Mouse (Mus musculus): ENCODE measurements around the gene Ano4. TPM values are rescaled to one million over a fixed set of nuclear protein-coding genes. Genes with fewer than 3 reads are reported as not detected.
A peak's percentile ranks its signal among the peaks of the same experiment; 100 is the strongest.

The Ano4 gene
- total and polyA plus RNA-seq, 2 experiments from 2014 or later = 3.2 to 3.8 TPM

- no peak overlapping the region for H3K4me2 ChIP-seq (ENCODE audit: low read depth, low read length)
- H3K9ac ChIP-seq (replicated peaks; ENCODE audit: low read depth, low read length) = no peak overlapping the region
- H3K9me3 ChIP-seq (replicated peaks; ENCODE audit: control insufficient read depth, low read length) = no peaks in the 10 kb centered on the region
- H3K36me3 ChIP-seq (replicated peaks; ENCODE audit: control insufficient read depth, insufficient read depth, low read length) = no peaks in the 10 kb centered on the region
- 86% methylated on average over 1 of the region's 1 CpGs for WGBS
- no peak for TF ChIP-seq EP300 (IDR thresholded peaks at IDR 0.05; ENCODE audit: low read depth)
- TF ChIP-seq CTCF (IDR thresholded peaks at IDR 0.05; ENCODE audit: low read depth) = no peak
- H3K4me1 ChIP-seq (ENCODE audit: control insufficient read depth, insufficient read depth) = no peaks in the 10 kb centered on the region
- H3K27ac ChIP-seq (ENCODE audit: low read depth) = no peak overlapping the region
- H3K27me3 ChIP-seq (ENCODE audit: control insufficient read depth, insufficient read depth, low read length) = no peaks in the 10 kb centered on the region
- DNase-seq (ENCODE audit: low spot score) (no peak), ATAC-seq (ENCODE audit: insufficient read depth, low read depth) (no peak)
- no peak overlapping the region for H3K4me3 ChIP-seq (ENCODE audit: low read depth, low read length)
Measured at GRCm38 (mm10) chr10:89243808-89244207, 100.8 kb downstream of the Ano4 start.

- ATAC-seq (ENCODE audit: insufficient read depth, low read depth) (no peak), DNase-seq (ENCODE audit: low spot score) (peak; percentile 38)
- TF ChIP-seq EP300 (IDR thresholded peaks at IDR 0.05; ENCODE audit: low read depth) = no peak
- TF ChIP-seq CTCF (IDR thresholded peaks at IDR 0.05; ENCODE audit: low read depth) = no peak
- no peaks in the 10 kb centered on the region for H3K27me3 ChIP-seq (ENCODE audit: control insufficient read depth, insufficient read depth, low read length)
- H3K9me3 ChIP-seq (replicated peaks; ENCODE audit: control insufficient read depth, low read length) = no peaks in the 10 kb centered on the region
- no peak overlapping the region for H3K4me3 ChIP-seq (ENCODE audit: low read depth, low read length)
- no peaks in the 10 kb centered on the region for H3K36me3 ChIP-seq (replicated peaks; ENCODE audit: control insufficient read depth, insufficient read depth, low read length)
- H3K4me2 ChIP-seq (ENCODE audit: low read depth, low read length) = no peak overlapping the region
- H3K4me1 ChIP-seq (ENCODE audit: control insufficient read depth, insufficient read depth) = no peaks in the 10 kb centered on the region
- no peak overlapping the region for H3K27ac ChIP-seq (ENCODE audit: low read depth)
- WGBS = 31% methylated on average over 7 of the region's 7 CpGs
- H3K9ac ChIP-seq (replicated peaks; ENCODE audit: low read depth, low read length) = no peak overlapping the region
Measured at GRCm38 (mm10) chr10:89224524-89224923, 120.0 kb downstream of the Ano4 start.

- Histone ChIP-seq H3K9ac (replicated peaks; ENCODE audit: low read depth, low read length) (no peak overlapping the region), H3K27ac (ENCODE audit: low read depth) (no peak overlapping the region), H3K9me3 (replicated peaks; ENCODE audit: control insufficient read depth, low read length) (no peaks in the 10 kb centered on the region), H3K4me3 (ENCODE audit: low read depth, low read length) (no peak overlapping the region), H3K4me2 (ENCODE audit: low read depth, low read length) (no peak overlapping the region), H3K27me3 (ENCODE audit: control insufficient read depth, insufficient read depth, low read length) (no peaks in the 10 kb centered on the region), H3K36me3 (replicated peaks; ENCODE audit: control insufficient read depth, insufficient read depth, low read length) (no peaks in the 10 kb centered on the region), H3K4me1 (ENCODE audit: control insufficient read depth, insufficient read depth) (no peaks in the 10 kb centered on the region)
- ATAC-seq (ENCODE audit: insufficient read depth, low read depth) (no peak), DNase-seq (ENCODE audit: low spot score) (no peak)
- TF ChIP-seq CTCF (IDR thresholded peaks at IDR 0.05; ENCODE audit: low read depth) = no peak
- no peak for TF ChIP-seq EP300 (IDR thresholded peaks at IDR 0.05; ENCODE audit: low read depth)
- 76% methylated on average over 6 of the region's 6 CpGs for WGBS
Measured at GRCm38 (mm10) chr10:89222284-89222989, 122.1 kb downstream of the Ano4 start.

GRCm38 (mm10) chr10:89216078-89216477, 128.5 kb downstream of the Ano4 start:
- no peaks in the 10 kb centered on the region for H3K27me3 ChIP-seq (ENCODE audit: control insufficient read depth, insufficient read depth, low read length)
- no peak overlapping the region for H3K27ac ChIP-seq (ENCODE audit: low read depth)
- ATAC-seq (ENCODE audit: insufficient read depth, low read depth) (no peak), DNase-seq (ENCODE audit: low spot score) (no peak)
- H3K4me1 ChIP-seq (ENCODE audit: control insufficient read depth, insufficient read depth) = no peaks in the 10 kb centered on the region
- H3K9me3 ChIP-seq (replicated peaks; ENCODE audit: control insufficient read depth, low read length) = no peaks in the 10 kb centered on the region
- H3K4me3 ChIP-seq (ENCODE audit: low read depth, low read length) = no peak overlapping the region
- H3K4me2 ChIP-seq (ENCODE audit: low read depth, low read length) = no peak overlapping the region
- WGBS = 87% methylated on average over 6 of the region's 6 CpGs
- TF ChIP-seq CTCF (IDR thresholded peaks at IDR 0.05; ENCODE audit: low read depth) (no peak), EP300 (IDR thresholded peaks at IDR 0.05; ENCODE audit: low read depth) (no peak)
- H3K36me3 ChIP-seq (replicated peaks; ENCODE audit: control insufficient read depth, insufficient read depth, low read length) = no peaks in the 10 kb centered on the region
- H3K9ac ChIP-seq (replicated peaks; ENCODE audit: low read depth, low read length) = no peak overlapping the region

- no peaks in the 10 kb centered on the region for H3K36me3 ChIP-seq (replicated peaks; ENCODE audit: control insufficient read depth, insufficient read depth, low read length)
- H3K4me3 ChIP-seq (ENCODE audit: low read depth, low read length) = no peak overlapping the region
- 49% methylated on average over 2 of the region's 2 CpGs for WGBS
- no peak overlapping the region for H3K9ac ChIP-seq (replicated peaks; ENCODE audit: low read depth, low read length)
- H3K27me3 ChIP-seq (ENCODE audit: control insufficient read depth, insufficient read depth, low read length) = no peaks in the 10 kb centered on the region
- no peak for DNase-seq (ENCODE audit: low spot score)
- H3K4me1 ChIP-seq (ENCODE audit: control insufficient read depth, insufficient read depth) = no peaks in the 10 kb centered on the region
- no peak overlapping the region for H3K27ac ChIP-seq (ENCODE audit: low read depth)
- no peaks in the 10 kb centered on the region for H3K9me3 ChIP-seq (replicated peaks; ENCODE audit: control insufficient read depth, low read length)
- no peak for ATAC-seq (ENCODE audit: insufficient read depth, low read depth)
- no peak overlapping the region for H3K4me2 ChIP-seq (ENCODE audit: low read depth, low read length)
- TF ChIP-seq EP300 (IDR thresholded peaks at IDR 0.05; ENCODE audit: low read depth) = no peak
- peak; percentile 53 for TF ChIP-seq CTCF (IDR thresholded peaks at IDR 0.05; ENCODE audit: low read depth)
Measured at GRCm38 (mm10) chr10:89205858-89206257, 138.7 kb downstream of the Ano4 start.

- Histone ChIP-seq H3K4me3 (ENCODE audit: low read depth, low read length) (no peak overlapping the region), H3K27ac (ENCODE audit: low read depth) (no peak overlapping the region), H3K9me3 (replicated peaks; ENCODE audit: control insufficient read depth, low read length) (no peaks in the 10 kb centered on the region), H3K27me3 (ENCODE audit: control insufficient read depth, insufficient read depth, low read length) (no peaks in the 10 kb centered on the region), H3K9ac (replicated peaks; ENCODE audit: low read depth, low read length) (no peak overlapping the region), H3K4me2 (ENCODE audit: low read depth, low read length) (no peak overlapping the region), H3K4me1 (ENCODE audit: control insufficient read depth, insufficient read depth) (no peaks in the 10 kb centered on the region), H3K36me3 (replicated peaks; ENCODE audit: control insufficient read depth, insufficient read depth, low read length) (no peaks in the 10 kb centered on the region)
- no peak for TF ChIP-seq CTCF (IDR thresholded peaks at IDR 0.05; ENCODE audit: low read depth)
- TF ChIP-seq EP300 (IDR thresholded peaks at IDR 0.05; ENCODE audit: low read depth) = no peak
- 89% methylated on average over 10 of the region's 10 CpGs for WGBS
- DNase-seq (ENCODE audit: low spot score) (no peak), ATAC-seq (ENCODE audit: insufficient read depth, low read depth) (no peak)
Measured at GRCm38 (mm10) chr10:89196444-89196843, 148.1 kb downstream of the Ano4 start.
